Mouse (Mus musculus): ENCODE data around the gene Ube2g1. TPM values are rescaled to one million over a fixed set of nuclear protein-coding genes. Genes with fewer than 3 reads are reported as not detected.

Ube2g1 gene
- total RNA-seq, 2 experiments from 2014 or later = 16.6 to 21.0 TPM

Other genes with a start within 250 kb of the Ube2g1 start
- not detected in 2 replicates for gene Tekt1, start 244.8 kb upstream of the Ube2g1 start, total RNA-seq (2015; ENCODE audit: low replicate concordance)
- gene Tekt1, start 244.8 kb upstream of the Ube2g1 start, total RNA-seq (2017; ENCODE audit: low replicate concordance) = not detected in 2 replicates
- 1.4 TPM in 1 of 2 replicates, not detected in the other for gene Smtnl2, start 195.6 kb upstream of the Ube2g1 start, total RNA-seq (2015; ENCODE audit: low replicate concordance)
- gene Smtnl2, start 195.6 kb upstream of the Ube2g1 start, total RNA-seq (2017; ENCODE audit: low replicate concordance) = 0.26 and 0.30 TPM in 2 replicates
- not detected in 2 replicates for gene Ggt6, start 171.8 kb upstream of the Ube2g1 start, total RNA-seq (2015; ENCODE audit: low replicate concordance)
- not detected in 2 replicates for gene Ggt6, start 171.8 kb upstream of the Ube2g1 start, total RNA-seq (2017; ENCODE audit: low replicate concordance)
- gene Mybbp1a, start 165.9 kb upstream of the Ube2g1 start, total RNA-seq (2015; ENCODE audit: low replicate concordance) = 37.5 and 82.2 TPM in 2 replicates
- gene Mybbp1a, start 165.9 kb upstream of the Ube2g1 start, total RNA-seq (2017; ENCODE audit: low replicate concordance) = 4.8 and 7.6 TPM in 2 replicates
- 0.72 and 5.0 TPM in 2 replicates for gene Spns2, start 117.4 kb upstream of the Ube2g1 start, total RNA-seq (2015; ENCODE audit: low replicate concordance)
- 0.77 TPM in 1 of 2 replicates, not detected in the other for gene Spns2, start 117.4 kb upstream of the Ube2g1 start, total RNA-seq (2017; ENCODE audit: low replicate concordance)
- 1.4 and 6.7 TPM in 2 replicates for gene Spns3, start 56.8 kb upstream of the Ube2g1 start, total RNA-seq (2015; ENCODE audit: low replicate concordance)
- 0.39 and 0.76 TPM in 2 replicates for gene Spns3, start 56.8 kb upstream of the Ube2g1 start, total RNA-seq (2017; ENCODE audit: low replicate concordance)
- 56.2 and 75.3 TPM in 2 replicates for gene Ankfy1, start 82.7 kb downstream of the Ube2g1 start, total RNA-seq (2015; ENCODE audit: low replicate concordance)
- gene Ankfy1, start 82.7 kb downstream of the Ube2g1 start, total RNA-seq (2017; ENCODE audit: low replicate concordance) = 56.1 and 64.0 TPM in 2 replicates
- 2.5 and 14.8 TPM in 2 replicates for gene Cyb5d2, start 188.9 kb downstream of the Ube2g1 start, total RNA-seq (2015; ENCODE audit: low replicate concordance)
- 10.7 and 22.6 TPM in 2 replicates for gene Cyb5d2, start 188.9 kb downstream of the Ube2g1 start, total RNA-seq (2017; ENCODE audit: low replicate concordance)
- gene Zzef1, start 188.9 kb downstream of the Ube2g1 start, total RNA-seq (2015; ENCODE audit: low replicate concordance) = 31.7 and 35.2 TPM in 2 replicates
- gene Zzef1, start 188.9 kb downstream of the Ube2g1 start, total RNA-seq (2017; ENCODE audit: low replicate concordance) = 35.3 and 54.3 TPM in 2 replicates

All from erythroid progenitor cell, adult 5-6 weeks (primary cell).